Mouse (Mus musculus) kidney, adult 10 weeks (tissue): ENCODE measurements around the gene Zfp180. TPM values are rescaled to one million over a fixed set of nuclear protein-coding genes. Genes with fewer than 3 reads are reported as not detected.

Source experiments
- polyA plus RNA-seq: library from polyadenylated mRNA; stranded (reverse); fragments of 350-450 nt; fragmentation: Illumina TruSeq; extraction: RNeasy Lipid Tissue Mini Kit (QIAGEN cat#74804); gene quantifications from one replicate; pipeline ENCODE4 v1.2.3, GENCODE M21; 2014; ENCODE audit warnings: low read depth, low replicate concordance

The Zfp180 gene
- polyA plus RNA-seq, result 10.3 TPM

GRCm38 (mm10) chr7:24081634-24082431 lies at the start of gene Zfp180:
Gene Zfp180 (plus strand): TSS chr7:24081924.

GRCm38 (mm10) chr7:24052660-24053304 lies 28.9 kb upstream of the Zfp180 start, which contains the start of gene Vmn1r183:
Gene Vmn1r183 (plus strand): TSS chr7:24053254.

GRCm38 (mm10) chr7:24112156-24112856 lies 30.6 kb downstream of the Zfp180 start, which contains the start of gene Zfp112:
Gene Zfp112 (plus strand): TSS chr7:24112314.

DNA sequence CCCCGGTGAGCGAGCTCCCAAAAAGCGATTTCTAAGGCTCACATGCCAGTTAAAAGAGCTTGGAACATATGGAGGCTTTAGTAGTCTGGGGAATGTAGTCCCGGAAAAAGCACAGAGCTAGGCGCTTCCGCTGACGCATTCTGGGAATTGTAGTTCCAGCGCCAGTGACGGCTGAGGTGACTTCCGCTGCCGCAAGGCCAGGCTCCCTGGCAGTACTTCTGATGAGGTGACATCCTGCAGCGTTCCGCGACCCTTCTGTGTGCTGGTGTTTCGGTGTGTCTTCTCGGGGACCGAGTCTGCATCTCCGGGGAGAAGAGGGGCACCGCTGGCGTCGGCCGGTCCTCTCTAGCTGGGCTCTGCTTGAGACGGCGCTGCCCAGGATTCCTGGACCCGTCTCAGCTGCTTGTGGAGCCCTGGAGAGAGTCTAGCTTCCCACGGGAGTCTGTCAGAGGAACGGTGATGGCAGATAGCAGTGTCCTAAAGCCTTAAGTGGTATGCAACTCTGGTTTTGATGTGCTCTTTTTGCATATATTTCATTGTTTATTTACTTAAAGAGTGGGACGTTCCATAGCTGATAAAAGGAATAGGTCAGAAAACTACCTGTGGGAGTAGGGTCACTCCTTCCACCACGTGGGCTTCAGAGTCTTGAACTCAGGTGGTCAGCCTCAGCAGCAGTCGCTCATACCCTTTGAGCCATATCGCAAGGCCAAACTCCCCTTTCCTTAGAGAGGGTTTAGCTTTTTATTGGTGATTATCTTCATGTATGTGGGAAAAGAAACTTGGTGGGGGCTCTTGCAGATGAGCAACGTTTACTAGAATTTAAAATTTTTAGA lies 52.5 kb downstream of the Zfp180 start, which contains the start of gene Zfp235:
TSS of gene Zfp235 (plus strand) at position 174 of the 833 bp plus-strand sequence.

Other genes with a start within 250 kb of the Zfp180 start
- gene Vmn1r176, start 244.6 kb upstream of the Zfp180 start, polyA plus RNA-seq, result not detected
- gene Vmn1r177, start 215.5 kb upstream of the Zfp180 start, polyA plus RNA-seq, result not detected
- gene Vmn1r178, start 189.9 kb upstream of the Zfp180 start, polyA plus RNA-seq, result not detected
- not detected for gene Vmn1r179, start 154.9 kb upstream of the Zfp180 start, polyA plus RNA-seq
- not detected for gene Vmn1r180, start 131.3 kb upstream of the Zfp180 start, polyA plus RNA-seq
- gene Vmn1r181, start 107.3 kb upstream of the Zfp180 start, polyA plus RNA-seq, result not detected
- gene V1rd19, start 80.2 kb upstream of the Zfp180 start, polyA plus RNA-seq, result not detected
- not detected for gene Vmn1r183, start 28.7 kb upstream of the Zfp180 start, polyA plus RNA-seq
- gene Zfp112, start 30.4 kb downstream of the Zfp180 start, polyA plus RNA-seq, result 0.89 TPM
- 4.6 TPM for gene Zfp235, start 52.2 kb downstream of the Zfp180 start, polyA plus RNA-seq
- 0.93 TPM for gene Zfp114, start 93.1 kb downstream of the Zfp180 start, polyA plus RNA-seq
- gene Zfp111, start 129.5 kb downstream of the Zfp180 start, polyA plus RNA-seq, result 6.2 TPM
- 2.8 TPM for gene Zfp109, start 155.6 kb downstream of the Zfp180 start, polyA plus RNA-seq
- gene Zfp108, start 172.9 kb downstream of the Zfp180 start, polyA plus RNA-seq, result 2.9 TPM
- 4.8 TPM for gene Zfp93, start 188.5 kb downstream of the Zfp180 start, polyA plus RNA-seq
- 2.3 TPM for gene Zfp61, start 219.3 kb downstream of the Zfp180 start, polyA plus RNA-seq
- 2.2 TPM for gene Zfp94, start 234.7 kb downstream of the Zfp180 start, polyA plus RNA-seq